Mouse (Mus musculus) stomach, embryonic 14.5 days (tissue): Measurements from ENCODE around the gene Gch1. TPM values are rescaled to one million over a fixed set of nuclear protein-coding genes. Genes with fewer than 3 reads are reported as not detected.

Experiments used
- ATAC-seq: fragments of 200-750 bp; cut with Nextera tagmentation; 2 replicates; pipeline ENCODE4 v1.8.0; 2017; ENCODE audit warnings: low read depth, moderate TSS enrichment; ENCODE audit not compliant: insufficient number of reproducible peaks, insufficient read depth, low FRiP score
- H3K27ac ChIP-seq: fragments of 300-500 bp; sonication (generic); 2 replicates; pipeline ENCODE4 v1.5.1; 2014; ENCODE audit warnings: mild to moderate bottlenecking, low read length, moderate library complexity, mixed read lengths
- H3K27me3 ChIP-seq: fragments of 300-500 bp; sonication (generic); 2 replicates; pipeline ENCODE4 v1.6.1; 2014; ENCODE audit warnings: low read length, control low read depth, mixed read lengths; ENCODE audit not compliant: control insufficient read depth, insufficient read depth
- H3K36me3 ChIP-seq: fragments of 300-500 bp; sonication (generic); 2 replicates; pipeline ENCODE4 v1.6.1; 2014; ENCODE audit warnings: mild to moderate bottlenecking, control low read depth, low read length, moderate library complexity, mixed read lengths; ENCODE audit not compliant: control insufficient read depth, insufficient read depth
- H3K4me1 ChIP-seq: fragments of 300-500 bp; sonication (generic); 2 replicates; pipeline ENCODE4 v1.6.1; 2014; ENCODE audit warnings: low read length, control low read depth, mixed read lengths; ENCODE audit not compliant: control insufficient read depth, insufficient read depth
- H3K4me2 ChIP-seq: fragments of 300-500 bp; sonication (generic); replicated peaks from 2 replicates; pipeline ENCODE4 v1.6.1; 2014; ENCODE audit warnings: low read depth, low read length, control low read depth
- H3K4me3 ChIP-seq: fragments of 300-500 bp; sonication (generic); 2 replicates; pipeline ENCODE4 v1.5.1; 2014; ENCODE audit warnings: low read depth, low read length, control low read depth
- H3K9ac ChIP-seq: fragments of 300-500 bp; sonication (generic); replicated peaks from 2 replicates; pipeline ENCODE4 v1.6.1; 2014; ENCODE audit warnings: low read depth, mild to moderate bottlenecking, control low read depth, low read length, moderate library complexity, mixed read lengths
- H3K9me3 ChIP-seq: fragments of 300-500 bp; sonication (generic); 2 replicates; pipeline ENCODE4 v1.6.1; 2016; ENCODE audit warnings: low read depth, low read length, control low read depth; ENCODE audit not compliant: control insufficient read depth
- WGBS: fragments of 180-500 bp; shearing (Covaris S2); extraction: QIAGEN DNeasy Blood & Tissue Kit; methylation state at CpG from one replicate; pipeline ENCODE4 v1.1.7; 2014; 5-methylcytosine and 5-hydroxymethylcytosine counted together
- polyA plus RNA-seq: library from polyadenylated mRNA; unstranded; fragments of >200 nt; fragmentation: Nextera tagmentation; extraction: Ambion mirVana; gene quantifications from 2 replicates; pipeline ENCODE4 v1.2.1, GENCODE M21; 2014

The Gch1 gene
- polyA plus RNA-seq, 1 experiment from 2014 or later, result 4.5 TPM

GRCm38 (mm10) chr14:47181497-47182290 is 7.5 kb downstream of the Gch1 start:
- no peak overlapping the region for H3K9ac ChIP-seq
- H3K27me3 ChIP-seq, result no peaks in the 10 kb centered on the region
- H3K27ac ChIP-seq, result no peak overlapping the region
- no peak for ATAC-seq
- no peaks in the 10 kb centered on the region for H3K4me1 ChIP-seq
- H3K4me2 ChIP-seq, result no peak overlapping the region
- H3K4me3 ChIP-seq, result no peak overlapping the region
- 61% methylated on average over 11 of the region's 11 CpGs for WGBS
- no peaks in the 10 kb centered on the region for H3K36me3 ChIP-seq
- H3K9me3 ChIP-seq, result no peaks in the 10 kb centered on the region

GRCm38 (mm10) chr14:47178851-47179250 is 10.4 kb downstream of the Gch1 start:
- no peaks in the 10 kb centered on the region for H3K36me3 ChIP-seq
- H3K9ac ChIP-seq, result no peak overlapping the region
- H3K4me2 ChIP-seq, result no peak overlapping the region
- H3K9me3 ChIP-seq, result no peaks in the 10 kb centered on the region
- H3K27ac ChIP-seq, result no peak overlapping the region
- no peaks in the 10 kb centered on the region for H3K4me1 ChIP-seq
- H3K4me3 ChIP-seq, result no peak overlapping the region
- WGBS, result 85% methylated on average over 5 of the region's 5 CpGs
- ATAC-seq, result no peak
- no peaks in the 10 kb centered on the region for H3K27me3 ChIP-seq

- H3K27me3 ChIP-seq, result no peaks in the 10 kb centered on the region
- no peaks in the 10 kb centered on the region for H3K36me3 ChIP-seq
- no peaks in the 10 kb centered on the region for H3K4me1 ChIP-seq
- H3K27ac ChIP-seq, result no peak overlapping the region
- WGBS, result 41% methylated on average over 13 of the region's 13 CpGs
- no peak for ATAC-seq
- H3K9me3 ChIP-seq, result no peaks in the 10 kb centered on the region
- no peak overlapping the region for H3K9ac ChIP-seq
- H3K4me3 ChIP-seq, result no peak overlapping the region
- no peak overlapping the region; the same call in 1 of the 2 replicates for H3K4me2 ChIP-seq
These were observed 11.3 kb downstream of the Gch1 start for GRCm38 (mm10) chr14:47177846-47178414.

GRCm38 (mm10) chr14:47176226-47176625 is 13.0 kb downstream of the Gch1 start:
- WGBS, result 91% methylated on average over 5 of the region's 5 CpGs
- Histone ChIP-seq H3K4me1 (no peaks in the 10 kb centered on the region), H3K9ac (no peak overlapping the region), H3K36me3 (no peaks in the 10 kb centered on the region), H3K9me3 (no peaks in the 10 kb centered on the region), H3K27ac (no peak overlapping the region), H3K4me2 (no peak overlapping the region), H3K27me3 (no peaks in the 10 kb centered on the region), H3K4me3 (no peak overlapping the region)
- ATAC-seq, result no peak

- H3K27me3 ChIP-seq, result no peaks in the 10 kb centered on the region
- H3K4me1 ChIP-seq, result no peaks in the 10 kb centered on the region
- H3K9ac ChIP-seq, result no peak overlapping the region
- WGBS, result 83% methylated on average over 5 of the region's 5 CpGs
- no peaks in the 10 kb centered on the region for H3K36me3 ChIP-seq
- no peak overlapping the region for H3K4me3 ChIP-seq
- no peaks in the 10 kb centered on the region for H3K9me3 ChIP-seq
- no peak overlapping the region for H3K27ac ChIP-seq
- no peak overlapping the region for H3K4me2 ChIP-seq
- ATAC-seq, result no peak
These were observed 14.1 kb downstream of the Gch1 start for GRCm38 (mm10) chr14:47175136-47175535.

GRCm38 (mm10) chr14:47172073-47172472 is 17.1 kb downstream of the Gch1 start:
- H3K9ac ChIP-seq, result no peak overlapping the region
- no peak overlapping the region for H3K27ac ChIP-seq
- H3K27me3 ChIP-seq, result no peaks in the 10 kb centered on the region
- ATAC-seq, result no peak
- no peaks in the 10 kb centered on the region for H3K9me3 ChIP-seq
- H3K36me3 ChIP-seq, result no peaks in the 10 kb centered on the region
- no peaks in the 10 kb centered on the region for H3K4me1 ChIP-seq
- 74% methylated on average over 5 of the region's 5 CpGs for WGBS
- H3K4me2 ChIP-seq, result no peak overlapping the region
- H3K4me3 ChIP-seq, result no peak overlapping the region

GRCm38 (mm10) chr14:47170499-47171109 is 18.6 kb downstream of the Gch1 start:
- H3K36me3 ChIP-seq, result no peaks in the 10 kb centered on the region
- no peak for ATAC-seq
- WGBS, result 53% methylated on average over 3 of the region's 3 CpGs
- no peaks in the 10 kb centered on the region for H3K4me1 ChIP-seq
- no peaks in the 10 kb centered on the region for H3K27me3 ChIP-seq
- H3K4me3 ChIP-seq, result no peak overlapping the region
- H3K9me3 ChIP-seq, result no peaks in the 10 kb centered on the region
- H3K4me2 ChIP-seq, result no peak overlapping the region
- no peak overlapping the region for H3K9ac ChIP-seq
- H3K27ac ChIP-seq, result no peak overlapping the region

- Histone ChIP-seq H3K9ac (no peak overlapping the region), H3K27me3 (no peaks in the 10 kb centered on the region), H3K4me2 (no peak overlapping the region), H3K27ac (no peak overlapping the region), H3K4me1 (no peaks in the 10 kb centered on the region), H3K36me3 (no peaks in the 10 kb centered on the region), H3K9me3 (no peaks in the 10 kb centered on the region), H3K4me3 (no peak overlapping the region)
- WGBS, result 69% methylated on average over 9 of the region's 9 CpGs
- ATAC-seq, result no peak
These were observed 19.4 kb downstream of the Gch1 start for GRCm38 (mm10) chr14:47169677-47170410.
